Mouse (Mus musculus) neutrophil, adult 65 days (primary cell): ENCODE data around the gene Ssr3. TPM values are rescaled to one million over a fixed set of nuclear protein-coding genes. Genes with fewer than 3 reads are reported as not detected.

Source experiments
- total RNA-seq: library from RNA; stranded (reverse); gene quantifications from 2 replicates; pipeline ENCODE4 v1.2.4, GENCODE M21; 2023

Gene Ssr3
- total RNA-seq = 101 and 105 TPM in 2 replicates

GRCm38 (mm10) chr3:65392421-65392817, at the start of gene Ssr3:
Ssr3 (minus strand) TSS chr3:65392623.

Other genes starting within 250 kb of the Ssr3 start
- 78.0 and 78.2 TPM in 2 replicates for gene Tiparp, start 135.8 kb upstream of the Ssr3 start, total RNA-seq